Mouse (Mus musculus) lung, embryonic 16.5 days (tissue): ENCODE data around the gene Gucy2g. TPM values are rescaled to one million over a fixed set of nuclear protein-coding genes. Genes with fewer than 3 reads are reported as not detected.

Experiments
- ATAC-seq: fragments of 200-750 bp; cut with Nextera tagmentation; 2 replicates; pipeline ENCODE4 v1.8.0; 2017; ENCODE audit warnings: low read depth, mild to moderate bottlenecking, moderate library complexity
- H3K27ac ChIP-seq: fragments of 300-500 bp; sonication (generic); 2 replicates; pipeline ENCODE4 v1.5.1; 2014; ENCODE audit warnings: mild to moderate bottlenecking, control low read depth, low read length
- H3K27me3 ChIP-seq: fragments of 300-500 bp; sonication (generic); 2 replicates; pipeline ENCODE4 v1.6.1; 2014; ENCODE audit warnings: low read depth, low read length, mixed read lengths; ENCODE audit not compliant: control insufficient read depth, insufficient read depth
- H3K36me3 ChIP-seq: fragments of 300-500 bp; sonication (generic); 2 replicates; pipeline ENCODE4 v1.6.1; 2014; ENCODE audit warnings: low read length; ENCODE audit not compliant: control insufficient read depth, insufficient read depth
- H3K4me1 ChIP-seq: fragments of 300-500 bp; sonication (generic); replicated peaks from 2 replicates; pipeline ENCODE4 v1.6.1; 2014; ENCODE audit warnings: low read length, mixed read lengths; ENCODE audit not compliant: control insufficient read depth, insufficient read depth
- H3K4me2 ChIP-seq: fragments of 300-500 bp; sonication (generic); 2 replicates; pipeline ENCODE4 v1.6.1; 2014; ENCODE audit warnings: low read depth, low read length, control low read depth
- H3K4me3 ChIP-seq: fragments of 300-500 bp; sonication (generic); 2 replicates; pipeline ENCODE4 v1.5.1; 2014; ENCODE audit warnings: mild to moderate bottlenecking, low read length, control low read depth
- H3K9ac ChIP-seq: fragments of 300-500 bp; sonication (generic); 2 replicates; pipeline ENCODE4 v1.6.1; 2014; ENCODE audit warnings: low read length, control low read depth
- H3K9me3 ChIP-seq: fragments of 300-500 bp; sonication (generic); 2 replicates; pipeline ENCODE4 v1.6.1; 2016; ENCODE audit warnings: low read length; ENCODE audit not compliant: control insufficient read depth
- WGBS: fragments of 180-500 bp; shearing (Covaris S2); extraction: QIAGEN DNeasy Blood & Tissue Kit; methylation state at CpG from one replicate; pipeline ENCODE4 v1.1.7; 2014; 5-methylcytosine and 5-hydroxymethylcytosine counted together
- polyA plus RNA-seq: library from polyadenylated mRNA; unstranded; fragments of >200 nt; fragmentation: Nextera tagmentation; extraction: Ambion mirVana; gene quantifications from 2 replicates; pipeline ENCODE4 v1.2.1, GENCODE M21; 2015

Gucy2g gene
- polyA plus RNA-seq, 1 experiment from 2014 or later = 0.10 TPM

GRCm38 (mm10) chr19:55232136-55232535, 8.9 kb downstream of the Gucy2g start:
- ATAC-seq = peak; percentile 67
- whole genome bisulfite sequencing = 27% methylated on average over 8 of the region's 8 CpGs
- no peak overlapping the region for H3K27ac ChIP-seq

GRCm38 (mm10) chr19:55231081-55231480, 10.0 kb downstream of the Gucy2g start:
- Histone ChIP-seq H3K27ac (no peak overlapping the region), H3K9me3 (no peaks in the 10 kb centered on the region), H3K4me2 (no peak overlapping the region), H3K4me3 (no peak overlapping the region), H3K36me3 (no peaks in the 10 kb centered on the region), H3K4me1 (peaks cover 4% of the 10 kb centered on the region; the same call in 1 of the 2 replicates), H3K27me3 (no peaks in the 10 kb centered on the region), H3K9ac (no peak overlapping the region)
- 61% methylated on average over 10 of the region's 10 CpGs for WGBS
- no peak for ATAC-seq

More at GRCm38 (mm10) chr19:55232136-55232535, 8.9 kb downstream of the Gucy2g start:
- Histone ChIP-seq H3K36me3 (no peaks in the 10 kb centered on the region), H3K27me3 (no peaks in the 10 kb centered on the region), H3K4me3 (no peak overlapping the region), H3K4me1 (peaks cover 4% of the 10 kb centered on the region; the same call in 1 of the 2 replicates), H3K9me3 (no peaks in the 10 kb centered on the region), H3K4me2 (no peak overlapping the region), H3K9ac (no peak overlapping the region)

- Histone ChIP-seq H3K4me2 (no peak overlapping the region), H3K27me3 (no peaks in the 10 kb centered on the region), H3K4me1 (peaks cover 3% of the 10 kb centered on the region; the same call in 1 of the 2 replicates), H3K27ac (no peak overlapping the region), H3K36me3 (no peaks in the 10 kb centered on the region), H3K9ac (no peak overlapping the region), H3K9me3 (no peaks in the 10 kb centered on the region), H3K4me3 (no peak overlapping the region)
- WGBS = 73% methylated on average over 7 of the region's 7 CpGs
- no peak for ATAC-seq
Measured at GRCm38 (mm10) chr19:55227135-55227534, 13.9 kb downstream of the Gucy2g start.

- H3K36me3 ChIP-seq = no peaks in the 10 kb centered on the region
- no peaks in the 10 kb centered on the region for H3K9me3 ChIP-seq
- no peak overlapping the region for H3K27ac ChIP-seq
- H3K4me3 ChIP-seq = no peak overlapping the region
- H3K27me3 ChIP-seq = no peaks in the 10 kb centered on the region
- no peaks in the 10 kb centered on the region for H3K4me1 ChIP-seq
- 71% methylated on average over 5 of the region's 5 CpGs for WGBS
- H3K4me2 ChIP-seq = no peak overlapping the region
- H3K9ac ChIP-seq = no peak overlapping the region
- ATAC-seq = no peak
Measured at GRCm38 (mm10) chr19:55226621-55227020, 14.4 kb downstream of the Gucy2g start.

- H3K27me3 ChIP-seq = no peaks in the 10 kb centered on the region
- H3K27ac ChIP-seq = no peak overlapping the region
- no peak overlapping the region for H3K4me3 ChIP-seq
- no peaks in the 10 kb centered on the region for H3K36me3 ChIP-seq
- peaks cover 12% of the 10 kb centered on the region for H3K4me1 ChIP-seq
- no peaks in the 10 kb centered on the region for H3K9me3 ChIP-seq
- no peak overlapping the region for H3K4me2 ChIP-seq
- WGBS = 84% methylated on average over 9 of the region's 9 CpGs
- no peak overlapping the region for H3K9ac ChIP-seq
- no peak for ATAC-seq
Measured at GRCm38 (mm10) chr19:55222268-55222667, 18.8 kb downstream of the Gucy2g start.

- Histone ChIP-seq H3K4me2 (no peak overlapping the region), H3K27ac (no peak overlapping the region), H3K9me3 (no peaks in the 10 kb centered on the region), H3K4me1 (peaks cover 12% of the 10 kb centered on the region), H3K4me3 (no peak overlapping the region), H3K27me3 (no peaks in the 10 kb centered on the region), H3K9ac (no peak overlapping the region), H3K36me3 (no peaks in the 10 kb centered on the region)
- ATAC-seq = no peak
- WGBS = 78% methylated on average over 6 of the region's 6 CpGs
Measured at GRCm38 (mm10) chr19:55221208-55221607, 19.8 kb downstream of the Gucy2g start.

- Histone ChIP-seq H3K4me2 (no peak overlapping the region; the same call in 1 of the 2 replicates), H3K9me3 (no peaks in the 10 kb centered on the region), H3K4me3 (no peak overlapping the region), H3K9ac (no peak overlapping the region), H3K27ac (peak overlapping the region; percentile 57), H3K27me3 (no peaks in the 10 kb centered on the region), H3K4me1 (peaks cover 18% of the 10 kb centered on the region), H3K36me3 (no peaks in the 10 kb centered on the region)
- WGBS = 55% methylated on average over 8 of the region's 8 CpGs
- ATAC-seq = peak; percentile 27; the same call in 1 of the 2 replicates
Measured at GRCm38 (mm10) chr19:55219359-55219758, 21.7 kb downstream of the Gucy2g start.

GRCm38 (mm10) chr19:55218741-55219221, 22.3 kb downstream of the Gucy2g start:
- Histone ChIP-seq H3K9ac (peak overlapping the region; percentile 52), H3K27ac (peak overlapping the region; percentile 57), H3K4me2 (peak overlapping the region; percentile 63), H3K9me3 (no peaks in the 10 kb centered on the region), H3K4me1 (peaks cover 18% of the 10 kb centered on the region), H3K4me3 (peak overlapping the region; percentile 41), H3K27me3 (no peaks in the 10 kb centered on the region), H3K36me3 (no peaks in the 10 kb centered on the region)
- 18% methylated on average over 12 of the region's 12 CpGs for WGBS
- peak; percentile 11; the same call in 1 of the 2 replicates for ATAC-seq

- Histone ChIP-seq H3K4me3 (peak overlapping the region; percentile 41), H3K4me1 (peaks cover 18% of the 10 kb centered on the region), H3K9ac (peak overlapping the region; percentile 52), H3K27ac (0 out of 2 replicates have a peak overlapping the region, but pooled peaks have one; percentile 37), H3K4me2 (peak overlapping the region; percentile 63), H3K36me3 (no peaks in the 10 kb centered on the region), H3K27me3 (no peaks in the 10 kb centered on the region), H3K9me3 (no peaks in the 10 kb centered on the region)
- WGBS = 5% methylated on average over 20 of the region's 20 CpGs
- ATAC-seq = peak; percentile 51
Measured at GRCm38 (mm10) chr19:55218192-55218739, 22.8 kb downstream of the Gucy2g start.
